Mouse (Mus musculus) kidney, adult 11 months (tissue): Measurements from ENCODE around the gene Olfr1339.

Experiments used
- DNase-seq: peaks from one replicate; pipeline ENCODE4 v3.0.0; 2022

Gene Olfr1339

GRCm38 (mm10) chr4:118731875-118732274 is at the start of gene Olfr1339:
Gene Olfr1339 (plus strand): TSS chr4:118732175.
- no peak for DNase-seq

- DNase-seq: no peak
Measured at GRCm38 (mm10) chr4:118687086-118687485, 44.9 kb upstream of the Olfr1339 start.

GRCm38 (mm10) chr4:118692412-118692973 is 39.5 kb upstream of the Olfr1339 start, which contains the start of gene Olfr1342:
Gene Olfr1342 (minus strand): TSS chr4:118692756.
- no peak for DNase-seq

GRCm38 (mm10) chr4:118693812-118694211 is 38.2 kb upstream of the Olfr1339 start:
- no peak for DNase-seq

GRCm38 (mm10) chr4:118703223-118703622 is 28.8 kb upstream of the Olfr1339 start, which contains the start of gene Olfr1341:
Gene Olfr1341 (plus strand): TSS chr4:118703523.
- DNase-seq: no peak

- DNase-seq: no peak
Measured at GRCm38 (mm10) chr4:118708086-118708485, 23.9 kb upstream of the Olfr1339 start.

GRCm38 (mm10) chr4:118711656-118712055 is 20.3 kb upstream of the Olfr1339 start:
- DNase-seq: no peak

- DNase-seq: no peak
Measured at GRCm38 (mm10) chr4:118719838-118720237, 12.1 kb upstream of the Olfr1339 start, which contains the start of gene Olfr1340. Gene Olfr1340 (plus strand): TSS chr4:118720138.

- no peak for DNase-seq
Measured at GRCm38 (mm10) chr4:118721742-118722483, 10.1 kb upstream of the Olfr1339 start.

GRCm38 (mm10) chr4:118739574-118739973 is 7.6 kb downstream of the Olfr1339 start:
- no peak for DNase-seq

GRCm38 (mm10) chr4:118740988-118741698 is 9.2 kb downstream of the Olfr1339 start:
- no peak for DNase-seq

- no peak for DNase-seq
Measured at GRCm38 (mm10) chr4:118741881-118742280, 9.9 kb downstream of the Olfr1339 start.

- DNase-seq: no peak
Measured at GRCm38 (mm10) chr4:118758637-118759036, 26.7 kb downstream of the Olfr1339 start, which contains the start of gene Olfr1338. Gene Olfr1338 (minus strand): TSS chr4:118758737.

- DNase-seq: no peak
Measured at GRCm38 (mm10) chr4:118782486-118782885, 50.5 kb downstream of the Olfr1339 start, which contains the start of gene Olfr1337. Gene Olfr1337 (minus strand): TSS chr4:118782586.
